Mouse (Mus musculus): ENCODE results near the gene Slc6a4. TPM values are rescaled to one million over a fixed set of nuclear protein-coding genes. Genes with fewer than 3 reads are reported as not detected.

The Slc6a4 gene
- total and polyA plus RNA-seq, 3 experiments: not detected

- no peak overlapping the region for H3K4me3 ChIP-seq (ENCODE audit: control insufficient read depth in 1 of 2, insufficient read depth in 1 of 2, low read depth in 2 of 2, low read length in 2 of 2)
These were observed 29.8 kb downstream of the Slc6a4 start for GRCm38 (mm10) chr11:77028157-77028556.

GRCm38 (mm10) chr11:77031151-77031934, 32.9 kb downstream of the Slc6a4 start:
- DNase-seq (ENCODE audit: low read depth, low spot score): no peak
- Histone ChIP-seq H3K9ac (ENCODE audit: control insufficient read depth, low read depth, low read length, poor library complexity, severe bottlenecking) (no peak overlapping the region), H3K36me3 (ENCODE audit: control insufficient read depth in 1 of 2, insufficient read depth in 2 of 2, low read length in 2 of 2) (no peaks in the 10 kb centered on the region), H3K4me1 (ENCODE audit: control insufficient read depth in 1 of 2, insufficient read depth in 2 of 2, low read length in 2 of 2) (no peaks in the 10 kb centered on the region), H3K27me3 (ENCODE audit: control insufficient read depth in 1 of 2, insufficient read depth in 2 of 2, low read length in 2 of 2) (peaks cover 3 to 6% of the 10 kb centered on the region in 2 experiments; a peak in 3 of 4 replicates), H3K79me2 (ENCODE audit: control insufficient read depth, insufficient read depth, low read length, poor library complexity) (no peaks in the 10 kb centered on the region), H3K27ac (ENCODE audit: control insufficient read depth, low read depth, low read length) (no peak overlapping the region), H3K9me3 (replicated peaks; ENCODE audit: insufficient read depth, low read length) (no peaks in the 10 kb centered on the region), H3K4me3 (ENCODE audit: control insufficient read depth in 1 of 2, insufficient read depth in 1 of 2, low read depth in 2 of 2, low read length in 2 of 2) (no peak overlapping the region)
- TF ChIP-seq HCFC1 (IDR thresholded peaks at IDR 0.05; ENCODE audit: low read depth, low read length): no peak
- no peak for TF ChIP-seq ZNF384 (IDR thresholded peaks at IDR 0.05; ENCODE audit: low read depth, low read length)
- TF ChIP-seq GABPA (IDR thresholded peaks at IDR 0.05; ENCODE audit: low read depth, low read length): no peak
- TF ChIP-seq USF2 (IDR thresholded peaks at IDR 0.05; ENCODE audit: borderline replicate concordance in 1 of 2, insufficient read depth in 1 of 2, low read depth in 1 of 2, low read length in 2 of 2): no peak
- no peak for TF ChIP-seq ZMIZ1 (IDR thresholded peaks at IDR 0.05; ENCODE audit: low read depth, low read length)
- TF ChIP-seq USF1 (IDR thresholded peaks at IDR 0.05; ENCODE audit: low read depth, low read length): no peak
- no peak for TF ChIP-seq GATA1 (IDR thresholded peaks at IDR 0.05; ENCODE audit: low read depth, low read length)
- TF ChIP-seq TBP (IDR thresholded peaks at IDR 0.05; ENCODE audit: low read depth, low read length): no peak
- no peak for TF ChIP-seq BHLHE40 (IDR thresholded peaks at IDR 0.05; ENCODE audit: borderline replicate concordance, low read depth, low read length)
- TF ChIP-seq NRF1 (IDR thresholded peaks at IDR 0.05; ENCODE audit: insufficient read depth, low read depth, low read length, poor library complexity, severe bottlenecking): no peak
- no peak for TF ChIP-seq RCOR1 (IDR thresholded peaks at IDR 0.05; ENCODE audit: low read depth, low read length)
- no peak for TF ChIP-seq MXI1 (IDR thresholded peaks at IDR 0.05; ENCODE audit: low read depth, low read length)

More at GRCm38 (mm10) chr11:77028157-77028556, 29.8 kb downstream of the Slc6a4 start:
- Histone ChIP-seq H3K9ac (ENCODE audit: control insufficient read depth, low read depth, low read length, poor library complexity, severe bottlenecking) (no peak overlapping the region), H3K4me1 (ENCODE audit: control insufficient read depth in 1 of 2, insufficient read depth in 2 of 2, low read length in 2 of 2) (no peaks in the 10 kb centered on the region), H3K27ac (ENCODE audit: control insufficient read depth, low read depth, low read length) (no peak overlapping the region), H3K9me3 (replicated peaks; ENCODE audit: insufficient read depth, low read length) (no peaks in the 10 kb centered on the region), H3K79me2 (ENCODE audit: control insufficient read depth, insufficient read depth, low read length, poor library complexity) (no peaks in the 10 kb centered on the region), H3K36me3 (ENCODE audit: control insufficient read depth in 1 of 2, insufficient read depth in 2 of 2, low read length in 2 of 2) (no peaks in the 10 kb centered on the region), H3K27me3 (ENCODE audit: control insufficient read depth in 1 of 2, insufficient read depth in 2 of 2, low read length in 2 of 2) (peaks cover 2 to 7% of the 10 kb centered on the region in 2 experiments; a peak in 3 of 4 replicates)
- DNase-seq (ENCODE audit: low read depth, low spot score): no peak
- no peak for TF ChIP-seq ETS1 (IDR thresholded peaks at IDR 0.05; ENCODE audit: low read depth, low read length)
- no peak for TF ChIP-seq MEF2A (IDR thresholded peaks at IDR 0.05; ENCODE audit: extremely low read depth, insufficient replicate concordance, low read depth, low read length, poor library complexity, severe bottlenecking)
- TF ChIP-seq MAFK (IDR thresholded peaks at IDR 0.05; ENCODE audit: borderline replicate concordance, low read depth, low read length): no peak
- no peak for TF ChIP-seq POLR2AphosphoS5 (IDR thresholded peaks at IDR 0.05; ENCODE audit: borderline replicate concordance, low read depth, low read length)
- no peak for TF ChIP-seq GABPA (IDR thresholded peaks at IDR 0.05; ENCODE audit: low read depth, low read length)
- no peak for TF ChIP-seq ELF1 (IDR thresholded peaks at IDR 0.05; ENCODE audit: low read depth, low read length)
- no peak for TF ChIP-seq USF2 (IDR thresholded peaks at IDR 0.05; ENCODE audit: borderline replicate concordance in 1 of 2, insufficient read depth in 1 of 2, low read depth in 1 of 2, low read length in 2 of 2)
- TF ChIP-seq USF1 (IDR thresholded peaks at IDR 0.05; ENCODE audit: low read depth, low read length): no peak
- TF ChIP-seq ZC3H11A (IDR thresholded peaks at IDR 0.05; ENCODE audit: low read depth, low read length): no peak
- no peak for TF ChIP-seq MAX (IDR thresholded peaks at IDR 0.05; ENCODE audit: low read length)
- no peak for TF ChIP-seq CHD1 (IDR thresholded peaks at IDR 0.05; ENCODE audit: low read depth, low read length)
- no peak for TF ChIP-seq CTCF (IDR thresholded peaks at IDR 0.05 in 2 of 3, conservative IDR thresholded peaks at IDR 0.05 in 1 of 3; ENCODE audit: control insufficient read depth in 1 of 3, insufficient read depth in 1 of 3, low read depth in 2 of 3, low read length in 3 of 3, poor library complexity in 1 of 3, severe bottlenecking in 1 of 3)
